In genomic region chr13:31981198-31981597, GRCm38 (mm10) we compare ENCODE assay signal across 29 mouse cellular contexts.
"Had no signal": no experiment of that assay in that cellular context is flagged by ENCODE, and none has a peak within 500 bp of the region (broad histone marks: within the 10 kb centered on the region; RNA-seq: fewer than 3 reads in every experiment).

No protein-coding gene starts in this region.

- H3K36me3 ChIP-seq: limb, embryonic 15.5 days; liver, embryonic 12.5 days; liver, embryonic 13.5 days; liver, embryonic 15.5 days; lung, embryonic 15.5 days; midbrain, embryonic 10.5 days; midbrain, embryonic 12.5 days; midbrain, embryonic 13.5 days; midbrain, embryonic 15.5 days; neural tube, embryonic 12.5 days had no signal

- H3K4me2 ChIP-seq: limb, embryonic 15.5 days; liver, embryonic 11.5 days; liver, embryonic 12.5 days; liver, embryonic 13.5 days; liver, embryonic 15.5 days; lung, embryonic 14.5 days; lung, embryonic 15.5 days; midbrain, embryonic 11.5 days; midbrain, embryonic 12.5 days; midbrain, embryonic 13.5 days; midbrain, embryonic 15.5 days; neural tube, embryonic 12.5 days had no signal

- H3K4me3 ChIP-seq: left cerebral cortex, adult 2 months; limb, embryonic 15.5 days; liver, embryonic 12.5 days; liver, embryonic 13.5 days; liver, embryonic 15.5 days; lung, embryonic 15.5 days; megakaryocyte, embryonic 14.5 days; midbrain, embryonic 10.5 days; midbrain, embryonic 12.5 days; midbrain, embryonic 13.5 days; midbrain, embryonic 15.5 days; myocyte; neural tube, embryonic 12.5 days had no signal

- H3K4me1 ChIP-seq: limb, embryonic 15.5 days; liver, embryonic 12.5 days; liver, embryonic 13.5 days; liver, embryonic 15.5 days; lung, embryonic 15.5 days; midbrain, embryonic 10.5 days; midbrain, embryonic 12.5 days; midbrain, embryonic 13.5 days; midbrain, embryonic 15.5 days; neural tube, embryonic 12.5 days had no signal

- H3K27ac ChIP-seq: left cerebral cortex, adult 2 months; limb, embryonic 15.5 days; liver, embryonic 12.5 days; liver, embryonic 13.5 days; liver, embryonic 14.5 days; liver, embryonic 15.5 days; lung, embryonic 15.5 days; macrophage; midbrain, embryonic 10.5 days; midbrain, embryonic 12.5 days; midbrain, embryonic 13.5 days; midbrain, embryonic 15.5 days; neural tube, embryonic 12.5 days had no signal

- DNase-seq: left cerebral cortex, postnatal 4 days; liver; liver, embryonic 13.5 days; liver, postnatal 0 days; lung, adult 18-20 months; lung, adult 2 months; lung, embryonic 14.5 days; lung, postnatal 10 days; lung, postnatal 14 days; lung, postnatal 36 days; lung, postnatal 4 days; midbrain, embryonic 14.5 days had no signal

- H3K9me3 ChIP-seq: limb, embryonic 15.5 days; liver, embryonic 12.5 days; liver, embryonic 13.5 days; liver, embryonic 15.5 days; lung, embryonic 15.5 days; megakaryocyte, embryonic 14.5 days; midbrain, embryonic 10.5 days; midbrain, embryonic 12.5 days; midbrain, embryonic 13.5 days; midbrain, embryonic 15.5 days; neural tube, embryonic 12.5 days had no signal

- H3K27me3 ChIP-seq: limb, embryonic 15.5 days; liver, embryonic 12.5 days; liver, embryonic 13.5 days; liver, embryonic 15.5 days; lung, embryonic 15.5 days; megakaryocyte, embryonic 14.5 days; midbrain, embryonic 12.5 days; midbrain, embryonic 13.5 days; midbrain, embryonic 15.5 days; neural tube, embryonic 12.5 days had no signal

- ATAC-seq: liver, embryonic 12.5 days; liver, postnatal 0 days; lung, postnatal 0 days; midbrain, embryonic 13.5 days; midbrain, embryonic 15.5 days had no signal

- H3K9ac ChIP-seq: limb, embryonic 15.5 days; liver, embryonic 12.5 days; liver, embryonic 13.5 days; liver, embryonic 14.5 days; liver, embryonic 15.5 days; liver, postnatal 0 days; lung, embryonic 14.5 days; lung, embryonic 15.5 days; midbrain, embryonic 12.5 days; midbrain, embryonic 13.5 days; midbrain, embryonic 15.5 days; neural tube, embryonic 12.5 days had no signal
